Comparison of ENCODE assay signal across 20 mouse cellular contexts in the genomic region with DNA sequence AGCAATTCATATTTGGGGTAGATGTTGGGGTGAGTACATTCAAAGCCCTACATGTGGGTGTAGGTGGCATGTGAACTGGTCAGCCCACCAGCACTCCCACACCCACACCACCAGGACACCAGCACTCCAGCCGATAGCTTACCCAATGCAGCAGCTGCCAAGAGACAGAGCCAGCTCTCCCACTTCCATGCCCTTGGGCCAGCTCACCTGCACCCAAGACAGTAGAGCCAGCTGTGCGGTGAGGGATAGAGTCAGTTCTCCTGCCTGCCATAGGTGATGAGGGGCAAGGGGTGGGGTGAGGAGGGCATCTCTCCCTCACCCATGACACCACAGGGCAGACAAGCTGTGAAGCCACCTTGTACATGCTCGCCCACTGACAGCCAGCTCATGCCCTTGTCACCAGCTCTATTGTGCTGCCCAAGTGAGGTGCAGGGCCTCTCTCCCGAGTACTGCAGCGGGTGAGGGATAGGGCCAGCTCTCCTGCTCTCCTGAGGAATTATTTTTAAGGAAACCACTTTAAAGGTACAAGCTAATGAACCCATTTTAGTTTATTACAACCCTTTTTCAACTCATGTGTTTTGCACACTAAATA. TPM values are rescaled to one million over a fixed set of nuclear protein-coding genes. Genes with fewer than 3 reads are reported as not detected.
DNase-seq lines count a peak whose midpoint lies in the region; ATAC-seq lines count a peak whose summit lies in the region.
"Had no signal": no experiment of that assay in that cellular context is flagged by ENCODE, and none has a peak within 500 bp of the region (broad histone marks: within the 10 kb centered on the region; RNA-seq: fewer than 3 reads in every experiment).

No protein-coding gene starts in this region.

- no peak for DNase-seq in forebrain, embryonic 11.5 days (ENCODE audit: low spot score)
- DNase-seq in adrenal gland, adult 2 months: no peak
- no peak for DNase-seq in yolk sac, embryonic 10.5 days (ENCODE audit: low spot score)
- DNase-seq: cerebellum, postnatal 14 days; embryo, embryonic 11 days; gastrocnemius, postnatal 25 days; heart, postnatal 14 days; kidney, postnatal 14 days; liver, embryonic 13.5 days; right cerebral cortex, postnatal 14 days; thymus, postnatal 36 days had no signal

- no peak overlapping the region for H3K27ac ChIP-seq in forebrain, embryonic 13.5 days
- H3K27ac ChIP-seq in forebrain, embryonic 11.5 days (ENCODE audit: low read depth, low read length): no peak overlapping the region
- no peak overlapping the region for H3K27ac ChIP-seq in hindbrain, embryonic 15.5 days (replicated peaks)
- no peak overlapping the region for H3K27ac ChIP-seq in neural tube, embryonic 15.5 days (replicated peaks)
- H3K27ac ChIP-seq: limb, embryonic 12.5 days; liver, embryonic 13.5 days; lung, embryonic 15.5 days; macrophage had no signal

- H3K4me1 ChIP-seq in forebrain, embryonic 13.5 days: peaks cover 13% of the 10 kb centered on the region; the same call in 1 of the 2 replicates
- H3K4me1 ChIP-seq in forebrain, embryonic 11.5 days (replicated peaks; ENCODE audit: control insufficient read depth, insufficient read depth, low read length): no peaks in the 10 kb centered on the region
- peaks cover 9% of the 10 kb centered on the region; the same call in 1 of the 2 replicates for H3K4me1 ChIP-seq in megakaryocyte, embryonic 14.5 days
- peaks cover 14% of the 10 kb centered on the region; the same call in 1 of the 2 replicates for H3K4me1 ChIP-seq in hindbrain, embryonic 15.5 days (replicated peaks)
- peaks cover 10% of the 10 kb centered on the region; the same call in 1 of the 2 replicates for H3K4me1 ChIP-seq in neural tube, embryonic 15.5 days
- H3K4me1 ChIP-seq: limb, embryonic 12.5 days; liver, embryonic 13.5 days; lung, embryonic 15.5 days had no signal

- H3K36me3 ChIP-seq in forebrain, embryonic 13.5 days (ENCODE audit: poor library complexity, severe bottlenecking): no peaks in the 10 kb centered on the region
- no peaks in the 10 kb centered on the region for H3K36me3 ChIP-seq in forebrain, embryonic 11.5 days (ENCODE audit: control insufficient read depth, insufficient read depth, low read length)
- H3K36me3 ChIP-seq in megakaryocyte, embryonic 14.5 days (replicated peaks; ENCODE audit: low read length): no peaks in the 10 kb centered on the region
- no peaks in the 10 kb centered on the region for H3K36me3 ChIP-seq in hindbrain, embryonic 15.5 days
- H3K36me3 ChIP-seq in neural tube, embryonic 15.5 days: no peaks in the 10 kb centered on the region
- H3K36me3 ChIP-seq: limb, embryonic 12.5 days; liver, embryonic 13.5 days; lung, embryonic 15.5 days had no signal

- no peaks in the 10 kb centered on the region for H3K27me3 ChIP-seq in forebrain, embryonic 13.5 days
- H3K27me3 ChIP-seq in forebrain, embryonic 11.5 days (ENCODE audit: control insufficient read depth, insufficient read depth, low read length): no peaks in the 10 kb centered on the region
- peaks cover 9% of the 10 kb centered on the region for H3K27me3 ChIP-seq in megakaryocyte, embryonic 14.5 days (replicated peaks)
- H3K27me3 ChIP-seq in hindbrain, embryonic 15.5 days: no peaks in the 10 kb centered on the region
- no peaks in the 10 kb centered on the region for H3K27me3 ChIP-seq in neural tube, embryonic 15.5 days (replicated peaks)
- H3K27me3 ChIP-seq: limb, embryonic 12.5 days; liver, embryonic 13.5 days; lung, embryonic 15.5 days had no signal

- no peaks in the 10 kb centered on the region for H3K9me3 ChIP-seq in forebrain, embryonic 13.5 days (replicated peaks)
- H3K9me3 ChIP-seq in forebrain, embryonic 11.5 days (ENCODE audit: control insufficient read depth, low read length): no peaks in the 10 kb centered on the region
- H3K9me3 ChIP-seq in megakaryocyte, embryonic 14.5 days: no peaks in the 10 kb centered on the region
- no peaks in the 10 kb centered on the region for H3K9me3 ChIP-seq in hindbrain, embryonic 15.5 days
- no peaks in the 10 kb centered on the region for H3K9me3 ChIP-seq in neural tube, embryonic 15.5 days (replicated peaks)
- H3K9me3 ChIP-seq: limb, embryonic 12.5 days; liver, embryonic 13.5 days; lung, embryonic 15.5 days had no signal

- no peak overlapping the region for H3K9ac ChIP-seq in forebrain, embryonic 13.5 days
- H3K9ac ChIP-seq in forebrain, embryonic 11.5 days (ENCODE audit: low read length): no peak overlapping the region
- H3K9ac ChIP-seq in hindbrain, embryonic 15.5 days: no peak overlapping the region
- no peak overlapping the region for H3K9ac ChIP-seq in neural tube, embryonic 15.5 days (replicated peaks)
- H3K9ac ChIP-seq: limb, embryonic 12.5 days; liver, embryonic 13.5 days; lung, embryonic 15.5 days had no signal

- peak; percentile 41; the same call in 1 of the 2 replicates for ATAC-seq in forebrain, embryonic 13.5 days
- no peak for ATAC-seq in forebrain, embryonic 11.5 days (replicated peaks; ENCODE audit: low FRiP score)
- ATAC-seq in megakaryocyte, adult 5-6 weeks (ENCODE audit: poor library complexity, severe bottlenecking): no peak
- peak; percentile 53; the same call in 1 of the 2 replicates for ATAC-seq in hindbrain, embryonic 15.5 days (ENCODE audit: low FRiP score, low read depth)
- ATAC-seq in neural tube, embryonic 15.5 days (ENCODE audit: low FRiP score): 0 out of 2 replicates have a peak, but pooled peaks have one; percentile 16

- H3K4me3 ChIP-seq in forebrain, embryonic 13.5 days: no peak overlapping the region
- H3K4me3 ChIP-seq in forebrain, embryonic 11.5 days (ENCODE audit: low read depth, low read length): no peak overlapping the region
- peak overlapping the region; percentile 48 for H3K4me3 ChIP-seq in megakaryocyte, embryonic 14.5 days (replicated peaks)
- no peak overlapping the region for H3K4me3 ChIP-seq in hindbrain, embryonic 15.5 days
- H3K4me3 ChIP-seq in neural tube, embryonic 15.5 days (replicated peaks): no peak overlapping the region
- H3K4me3 ChIP-seq: limb, embryonic 12.5 days; liver, embryonic 13.5 days; lung, embryonic 15.5 days; myocyte had no signal

- no peak overlapping the region for H3K4me2 ChIP-seq in forebrain, embryonic 13.5 days
- H3K4me2 ChIP-seq in forebrain, embryonic 11.5 days (ENCODE audit: low read depth, low read length, severe bottlenecking): no peak overlapping the region
- H3K4me2 ChIP-seq in hindbrain, embryonic 15.5 days: no peak overlapping the region
- H3K4me2 ChIP-seq in neural tube, embryonic 15.5 days: no peak overlapping the region
- H3K4me2 ChIP-seq: limb, embryonic 12.5 days; liver, embryonic 13.5 days; lung, embryonic 15.5 days had no signal

- 86% methylated on average over 5 of the region's 5 CpGs for WGBS in forebrain, embryonic 13.5 days
- WGBS in forebrain, embryonic 11.5 days: 88% methylated on average over 5 of the region's 5 CpGs
- 79% methylated on average over 5 of the region's 5 CpGs for WGBS in hindbrain, embryonic 15.5 days
- 89% methylated on average over 5 of the region's 5 CpGs for WGBS in neural tube, embryonic 15.5 days

RNA-seq across cellular contexts. Expression of gene Lca5, which starts 54.6 kb away (rescaled TPM):
- polyA plus RNA-seq in forebrain, embryonic 13.5 days (2015; fragmentation: Nextera tagmentation; extraction: Ambion mirVana): 23.4 and 26.5 TPM in 2 replicates
- polyA plus RNA-seq in forebrain, embryonic 11.5 days (2014; fragmentation: Nextera tagmentation; extraction: Ambion mirVana): 29.4 TPM in 2 replicates
- polyA plus RNA-seq in megakaryocyte, embryonic 14.5 days (2012; ENCODE audit: insufficient read depth, low replicate concordance): 0.07 TPM in 1 of 2 replicates, not detected in the other
- 1.1 and 1.6 TPM in 2 replicates for total RNA-seq in megakaryocyte, adult 5-6 weeks (2015)
- total RNA-seq in megakaryocyte, adult 5-6 weeks (2017): 0.16 and 1.2 TPM in 2 replicates
- polyA plus RNA-seq in hindbrain, embryonic 15.5 days (2015; fragmentation: Nextera tagmentation; extraction: Ambion mirVana): 13.9 and 14.1 TPM in 2 replicates
- 12.0 and 14.2 TPM in 2 replicates for polyA plus RNA-seq in neural tube, embryonic 15.5 days (2015; fragmentation: Nextera tagmentation; extraction: Ambion mirVana)
- 1 to 10 TPM; 4.1 to 5.6 TPM for total RNA-seq in adrenal gland, adult 2 months (2021)
- polyA plus RNA-seq in adrenal gland, adult 2 months (2012; rRNA removed): 0.23 and 0.33 TPM in 2 replicates

Comparison
In these comparisons a context has a peak if more than half of its experiments do, and no peak if none do; other contexts are left out.
1. ATAC-seq: peak in forebrain, embryonic 13.5 days (single experiment), hindbrain, embryonic 15.5 days (single experiment) and neural tube, embryonic 15.5 days (single experiment); none in forebrain, embryonic 11.5 days (single experiment) and megakaryocyte, adult 5-6 weeks (single experiment).